Mouse (Mus musculus) midbrain, embryonic 10.5 days (tissue): ENCODE measurements around the gene Trpm4. TPM values are rescaled to one million over a fixed set of nuclear protein-coding genes. Genes with fewer than 3 reads are reported as not detected.
"Not testable (repeated sequence)": the region's sequence is repeated elsewhere in the genome, so short reads cannot be mapped to it uniquely, and the experiment has no call there.

Experiments used
- DNase-seq: peaks from one replicate; pipeline ENCODE4 v3.0.0-alpha.2; 2017; ENCODE audit warnings: low spot score
- H3K27ac ChIP-seq: fragments of 300-500 bp; sonication (generic); replicated peaks from 2 replicates; pipeline ENCODE4 v1.5.1; 2016; ENCODE audit warnings: mild to moderate bottlenecking
- H3K27me3 ChIP-seq: fragments of 300-500 bp; sonication (generic); 2 replicates; pipeline ENCODE4 v1.6.1; 2016; ENCODE audit warnings: low read depth, mild to moderate bottlenecking; ENCODE audit not compliant: poor library complexity, severe bottlenecking
- H3K36me3 ChIP-seq: fragments of 300-500 bp; sonication (generic); 2 replicates; pipeline ENCODE4 v1.6.1; 2016; ENCODE audit warnings: mild to moderate bottlenecking, moderate library complexity
- H3K4me1 ChIP-seq: fragments of 300-500 bp; sonication (generic); 2 replicates; pipeline ENCODE4 v1.6.1; 2016
- H3K4me3 ChIP-seq: fragments of 300-500 bp; sonication (generic); 2 replicates; pipeline ENCODE4 v1.5.1; 2016; ENCODE audit warnings: mild to moderate bottlenecking, moderate library complexity
- H3K9me3 ChIP-seq: fragments of 300-500 bp; sonication (generic); replicated peaks from 2 replicates; pipeline ENCODE4 v1.6.1; 2016; ENCODE audit warnings: mild to moderate bottlenecking
- WGBS: fragments of 180-500 bp; shearing (Covaris S2); methylation state at CpG from one replicate; pipeline ENCODE4 v1.1.7; 2016; 5-methylcytosine and 5-hydroxymethylcytosine counted together
- polyA plus RNA-seq: library from polyadenylated mRNA; unstranded; fragments of >200 nt; fragmentation: Nextera tagmentation; extraction: Ambion mirVana; gene quantifications from 2 replicates; pipeline ENCODE4 v1.2.1, GENCODE M21; 2016

The Trpm4 gene
- polyA plus RNA-seq, 1 experiment from 2014 or later, result 7.0 TPM

- DNase-seq, result no peak
- Histone ChIP-seq H3K9me3 (no peaks in the 10 kb centered on the region), H3K4me3 (no peak overlapping the region), H3K27ac (no peak overlapping the region), H3K36me3 (no peaks in the 10 kb centered on the region), H3K4me1 (0 out of 2 replicates have a peak, but pooled peaks cover 6% of the 10 kb centered on the region), H3K27me3 (no peaks in the 10 kb centered on the region; the same call in 1 of the 2 replicates)
- 90% methylated on average over 8 of the region's 8 CpGs for WGBS
Measured at GRCm38 (mm10) chr7:45259281-45259680, 74.3 kb downstream of the Trpm4 start.

- H3K4me1 ChIP-seq, result 0 out of 2 replicates have a peak, but pooled peaks cover 6% of the 10 kb centered on the region
- H3K27me3 ChIP-seq, result no peaks in the 10 kb centered on the region; the same call in 1 of the 2 replicates
- H3K27ac ChIP-seq, result no peak overlapping the region
- WGBS, result 73% methylated on average over 11 of the region's 11 CpGs
- no peak for DNase-seq
- no peak overlapping the region for H3K4me3 ChIP-seq
- no peaks in the 10 kb centered on the region for H3K9me3 ChIP-seq
- H3K36me3 ChIP-seq, result no peaks in the 10 kb centered on the region
Measured at GRCm38 (mm10) chr7:45257063-45257840, 76.3 kb downstream of the Trpm4 start.

- not testable (repeated sequence) for H3K36me3 ChIP-seq, H3K9me3 ChIP-seq, H3K27me3 ChIP-seq, H3K27ac ChIP-seq, DNase-seq, H3K4me3 ChIP-seq, H3K4me1 ChIP-seq
- 90% methylated on average over 7 of the region's 7 CpGs for WGBS
Measured at GRCm38 (mm10) chr7:45255822-45256221, 77.8 kb downstream of the Trpm4 start.

GRCm38 (mm10) chr7:45253806-45254205 is 79.8 kb downstream of the Trpm4 start:
- Histone ChIP-seq H3K27ac (no peak overlapping the region), H3K9me3 (no peaks in the 10 kb centered on the region), H3K36me3 (no peaks in the 10 kb centered on the region), H3K4me1 (0 out of 2 replicates have a peak, but pooled peaks cover 6% of the 10 kb centered on the region), H3K27me3 (no peaks in the 10 kb centered on the region; the same call in 1 of the 2 replicates), H3K4me3 (no peak overlapping the region)
- WGBS, result 90% methylated on average over 8 of the region's 8 CpGs
- no peak for DNase-seq

Other genes starting within 250 kb of the Trpm4 start
- gene Rcn3, start 241.6 kb downstream of the Trpm4 start, polyA plus RNA-seq, result 122 and 128 TPM in 2 replicates
- gene Fcgrt, start 229.9 kb downstream of the Trpm4 start, polyA plus RNA-seq, result 12.0 and 15.3 TPM in 2 replicates
- gene Rps11, start 209.3 kb downstream of the Trpm4 start, polyA plus RNA-seq, result 1,493 and 1,787 TPM in 2 replicates
- 1,083 and 1,243 TPM in 2 replicates for gene Rpl13a, start 205.0 kb downstream of the Trpm4 start, polyA plus RNA-seq
- gene Gm45713, start 197.5 kb downstream of the Trpm4 start, polyA plus RNA-seq, result 0.11 and 0.19 TPM in 2 replicates
- gene Flt3l, start 197.3 kb downstream of the Trpm4 start, polyA plus RNA-seq, result 1.1 and 1.4 TPM in 2 replicates
- 108 and 111 TPM in 2 replicates for gene Pih1d1, start 179.5 kb downstream of the Trpm4 start, polyA plus RNA-seq
- gene Aldh16a1, start 179.2 kb downstream of the Trpm4 start, polyA plus RNA-seq, result 45.7 and 51.2 TPM in 2 replicates
- gene Slc17a7, start 169.8 kb downstream of the Trpm4 start, polyA plus RNA-seq, result 0.25 and 0.52 TPM in 2 replicates
- gene Gfy, start 154.2 kb downstream of the Trpm4 start, polyA plus RNA-seq, result not detected in 2 replicates
- gene Pth2, start 152.8 kb downstream of the Trpm4 start, polyA plus RNA-seq, result not detected in 2 replicates
- 0.73 and 0.88 TPM in 2 replicates for gene Ccdc155, start 128.9 kb downstream of the Trpm4 start, polyA plus RNA-seq
- gene Dkkl1, start 121.6 kb downstream of the Trpm4 start, polyA plus RNA-seq, result 0.72 and 1.4 TPM in 2 replicates
- gene Tead2, start 118.0 kb downstream of the Trpm4 start, polyA plus RNA-seq, result 365 and 367 TPM in 2 replicates
- gene Cd37, start 94.7 kb downstream of the Trpm4 start, polyA plus RNA-seq, result 0.43 and 0.65 TPM in 2 replicates
- gene Slc6a16, start 92.7 kb downstream of the Trpm4 start, polyA plus RNA-seq, result 0.07 TPM in 1 of 2 replicates, not detected in the other
- not detected in 2 replicates for gene Slc6a21, start 56.3 kb downstream of the Trpm4 start, polyA plus RNA-seq
- gene Hrc, start 1.5 kb upstream of the Trpm4 start, polyA plus RNA-seq, result 0.12 and 0.29 TPM in 2 replicates
- gene Ppfia3, start 33.2 kb upstream of the Trpm4 start, polyA plus RNA-seq, result 6.4 and 7.4 TPM in 2 replicates
- 1.0 and 1.4 TPM in 2 replicates for gene Lin7b, start 36.8 kb upstream of the Trpm4 start, polyA plus RNA-seq
- gene Snrnp70, start 62.0 kb upstream of the Trpm4 start, polyA plus RNA-seq, result 254 and 268 TPM in 2 replicates
- not detected in 2 replicates for gene Kcna7, start 71.9 kb upstream of the Trpm4 start, polyA plus RNA-seq
- 0.51 and 0.61 TPM in 2 replicates for gene Ntf5, start 79.9 kb upstream of the Trpm4 start, polyA plus RNA-seq
- gene Lhb, start 87.0 kb upstream of the Trpm4 start, polyA plus RNA-seq, result not detected in 2 replicates
- gene Gys1, start 101.1 kb upstream of the Trpm4 start, polyA plus RNA-seq, result 41.7 and 41.9 TPM in 2 replicates
- gene Ruvbl2, start 104.3 kb upstream of the Trpm4 start, polyA plus RNA-seq, result 202 and 222 TPM in 2 replicates
- 5,695 and 6,139 TPM in 2 replicates for gene Ftl1, start 126.1 kb upstream of the Trpm4 start, polyA plus RNA-seq
- gene Bax, start 133.1 kb upstream of the Trpm4 start, polyA plus RNA-seq, result 240 and 265 TPM in 2 replicates
- 0.15 and 0.21 TPM in 2 replicates for gene Tulp2, start 148.1 kb upstream of the Trpm4 start, polyA plus RNA-seq
- gene Gm45808, start 153.0 kb upstream of the Trpm4 start, polyA plus RNA-seq, result 0.34 TPM in 1 of 2 replicates, not detected in the other
- 6.0 and 6.8 TPM in 2 replicates for gene Dhdh, start 155.0 kb upstream of the Trpm4 start, polyA plus RNA-seq
- gene Nucb1, start 176.6 kb upstream of the Trpm4 start, polyA plus RNA-seq, result 105 and 112 TPM in 2 replicates
- gene Ppp1r15a, start 192.5 kb upstream of the Trpm4 start, polyA plus RNA-seq, result 15.0 and 18.6 TPM in 2 replicates
- 0.78 and 1.1 TPM in 2 replicates for gene Plekha4, start 192.6 kb upstream of the Trpm4 start, polyA plus RNA-seq
- gene Hsd17b14, start 221.1 kb upstream of the Trpm4 start, polyA plus RNA-seq, result 0.43 and 0.55 TPM in 2 replicates
- gene Bcat2, start 236.4 kb upstream of the Trpm4 start, polyA plus RNA-seq, result 32.2 and 38.2 TPM in 2 replicates